Mouse (Mus musculus) myocyte (in vitro differentiated cells): ENCODE data around the gene Eif1b.

Experiments
- E2F4 ChIP-seq: IDR thresholded peaks from one replicate; pipeline ENCODE4 v1.6.1; 2011; ENCODE audit warnings: mild to moderate bottlenecking, control low read depth, moderate library complexity; ENCODE audit not compliant: insufficient read depth
- MAX ChIP-seq: IDR thresholded peaks from one replicate; pipeline ENCODE4 v1.6.1; 2011; ENCODE audit warnings: low read depth, mild to moderate bottlenecking, control low read depth
- MYOD1 ChIP-seq, 3 experiments: IDR thresholded peaks; one replicate each; pipeline ENCODE4 v1.6.1; 2011; ENCODE audit warnings: control low read depth in 2 of 3, low read depth in 2 of 3, mild to moderate bottlenecking in 2 of 3, moderate library complexity in 1 of 3; ENCODE audit not compliant: insufficient read length in 2 of 3, control insufficient read depth in 1 of 3
- POLR2A ChIP-seq: IDR thresholded peaks from one replicate; pipeline ENCODE4 v1.6.1; 2011; ENCODE audit warnings: low read depth, mild to moderate bottlenecking, control low read depth, moderate library complexity; ENCODE audit not compliant: insufficient read length
- USF1 ChIP-seq: IDR thresholded peaks from one replicate; pipeline ENCODE4 v1.6.1; 2011; ENCODE audit warnings: low read depth, mild to moderate bottlenecking, control low read depth, moderate library complexity

GRCm38 (mm10) chr9:120528815-120529510 lies 36.9 kb downstream of the Eif1b start:
- TF ChIP-seq MAX (peak; percentile 66), E2F4 (no peak), POLR2A (no peak), MYOD1 (IDR thresholded peaks at IDR 0.05; ENCODE audit: control insufficient read depth in 1 of 3, insufficient read length in 2 of 3, low read depth in 2 of 3) (peak; percentile 41 to 82 (median 63)), USF1 (peak; percentile 90)
